Mouse (Mus musculus): ENCODE data around the gene Myh10.

The Myh10 gene

DNA sequence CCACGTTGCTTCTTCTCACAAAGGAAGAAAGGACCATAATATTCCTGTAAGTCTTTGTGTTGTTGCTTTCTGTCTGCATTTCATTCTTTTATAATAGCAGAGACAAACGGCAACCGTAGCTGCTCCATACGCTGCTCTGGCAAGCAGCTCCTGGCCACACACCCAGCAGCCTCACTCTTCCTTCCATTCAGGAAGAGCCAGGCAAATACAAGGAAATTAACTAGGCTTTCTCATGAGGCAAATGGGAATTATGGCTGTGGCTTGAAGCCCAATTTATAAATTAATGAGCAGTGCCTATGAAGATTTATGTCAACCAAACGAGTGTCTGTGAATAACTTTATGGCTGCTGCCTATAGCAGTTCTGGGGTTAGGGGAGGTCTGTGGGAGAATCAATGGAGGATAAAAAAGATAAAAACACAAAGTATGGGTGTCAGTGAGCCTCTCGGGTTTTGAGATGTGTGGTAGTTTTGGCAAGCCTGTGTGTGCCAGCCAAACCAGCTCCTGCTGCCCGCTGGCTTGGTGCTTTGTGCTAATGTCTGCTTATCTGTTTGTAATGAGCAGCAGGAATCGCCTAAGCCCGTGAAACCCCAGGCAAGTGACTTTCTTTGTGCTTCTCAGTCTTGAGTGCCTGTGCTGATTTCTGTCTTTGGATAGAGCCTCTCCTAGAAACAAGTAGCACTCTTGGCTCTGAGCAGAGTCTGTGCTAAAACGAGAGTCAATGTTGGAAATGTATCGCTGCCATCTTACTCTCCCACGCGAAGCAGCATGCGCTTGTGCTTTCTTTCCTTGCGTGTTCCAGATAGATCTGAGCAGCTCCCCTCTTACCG is 54.2 kb downstream of the Myh10 start:
- DNase-seq (ENCODE audit: low read depth, low spot score): no peak

DNA sequence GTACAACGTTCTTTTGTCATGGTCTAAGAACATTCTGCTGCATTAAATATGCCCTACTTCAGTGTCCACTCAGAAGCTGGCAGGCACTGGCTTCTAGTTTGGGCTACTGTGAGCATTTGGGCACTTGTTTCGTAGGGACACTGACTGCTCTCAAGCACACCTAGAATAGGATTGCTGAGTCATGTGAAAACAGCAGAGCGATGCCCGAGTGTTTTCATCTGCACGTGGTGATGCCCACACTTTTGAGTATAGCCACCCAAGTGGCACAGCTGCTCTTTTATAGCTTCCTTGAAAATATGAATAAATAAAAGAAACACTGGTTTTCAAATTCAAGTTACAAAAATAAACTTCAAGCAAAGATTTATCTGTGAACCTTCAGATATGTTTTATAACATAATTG is 56.8 kb downstream of the Myh10 start:
- DNase-seq (ENCODE audit: low read depth, low spot score): no peak

DNA sequence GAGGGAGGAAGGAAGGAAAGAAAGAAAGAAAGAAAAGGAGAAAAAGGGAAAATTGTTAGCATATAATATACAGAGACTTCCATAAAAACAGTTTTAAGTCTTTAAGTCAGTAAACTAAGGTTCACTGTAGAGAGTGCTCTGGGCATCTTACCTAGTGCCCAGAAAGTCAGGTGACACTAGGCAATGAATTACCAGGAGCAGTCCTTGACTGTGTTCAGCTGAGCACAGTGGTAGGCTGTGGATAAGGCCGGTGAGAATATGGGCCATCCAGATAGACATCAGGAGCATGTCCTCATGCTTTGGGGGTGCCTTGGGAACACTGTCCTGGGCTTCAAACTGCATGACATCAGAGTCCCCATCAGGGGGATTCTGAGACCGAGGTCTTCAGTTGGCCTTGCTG is 58.8 kb downstream of the Myh10 start:
- DNase-seq (ENCODE audit: low read depth, low spot score): no peak

DNA sequence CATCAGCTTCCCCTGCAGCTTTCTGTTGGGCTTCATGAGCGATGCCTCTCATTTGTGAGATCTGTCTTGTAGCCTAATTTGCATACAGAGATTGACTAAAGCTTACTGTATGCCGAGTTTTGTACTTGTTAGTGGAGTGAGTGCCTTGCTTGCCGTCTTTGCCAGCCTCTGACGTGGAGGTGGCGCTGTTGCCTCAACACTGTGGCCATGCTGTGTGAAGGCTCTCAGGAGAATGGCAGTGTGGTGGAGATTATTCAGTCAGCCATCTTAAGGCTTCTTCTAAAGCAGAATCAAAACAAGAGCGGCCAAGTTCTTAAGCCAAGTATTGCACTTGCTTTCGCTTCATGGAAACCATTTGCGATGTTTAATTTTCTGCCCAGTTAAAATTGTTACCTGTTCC is 59.6 kb downstream of the Myh10 start:
- DNase-seq (ENCODE audit: low read depth, low spot score): no peak

DNA sequence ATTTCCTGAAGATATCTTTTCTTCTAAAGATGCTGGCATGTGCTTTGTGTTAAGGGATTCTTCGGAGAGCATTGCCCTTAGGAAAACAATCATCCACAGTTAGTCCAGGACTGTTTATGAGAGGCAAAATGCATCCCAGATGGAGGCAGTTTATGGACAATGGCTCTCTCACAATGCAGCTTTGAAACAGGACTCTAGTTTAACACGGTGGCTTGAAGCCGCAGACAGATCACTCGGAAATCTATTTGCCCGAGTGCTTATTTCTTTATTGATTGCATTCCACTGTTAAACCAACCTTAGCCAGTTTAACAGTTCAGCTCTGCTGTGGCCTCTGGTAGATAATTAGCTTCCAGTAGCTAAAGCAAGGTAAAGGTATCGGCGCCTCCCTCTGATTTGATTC is 62.9 kb downstream of the Myh10 start:
- peak; percentile 54 for DNase-seq (ENCODE audit: low read depth, low spot score)

DNA sequence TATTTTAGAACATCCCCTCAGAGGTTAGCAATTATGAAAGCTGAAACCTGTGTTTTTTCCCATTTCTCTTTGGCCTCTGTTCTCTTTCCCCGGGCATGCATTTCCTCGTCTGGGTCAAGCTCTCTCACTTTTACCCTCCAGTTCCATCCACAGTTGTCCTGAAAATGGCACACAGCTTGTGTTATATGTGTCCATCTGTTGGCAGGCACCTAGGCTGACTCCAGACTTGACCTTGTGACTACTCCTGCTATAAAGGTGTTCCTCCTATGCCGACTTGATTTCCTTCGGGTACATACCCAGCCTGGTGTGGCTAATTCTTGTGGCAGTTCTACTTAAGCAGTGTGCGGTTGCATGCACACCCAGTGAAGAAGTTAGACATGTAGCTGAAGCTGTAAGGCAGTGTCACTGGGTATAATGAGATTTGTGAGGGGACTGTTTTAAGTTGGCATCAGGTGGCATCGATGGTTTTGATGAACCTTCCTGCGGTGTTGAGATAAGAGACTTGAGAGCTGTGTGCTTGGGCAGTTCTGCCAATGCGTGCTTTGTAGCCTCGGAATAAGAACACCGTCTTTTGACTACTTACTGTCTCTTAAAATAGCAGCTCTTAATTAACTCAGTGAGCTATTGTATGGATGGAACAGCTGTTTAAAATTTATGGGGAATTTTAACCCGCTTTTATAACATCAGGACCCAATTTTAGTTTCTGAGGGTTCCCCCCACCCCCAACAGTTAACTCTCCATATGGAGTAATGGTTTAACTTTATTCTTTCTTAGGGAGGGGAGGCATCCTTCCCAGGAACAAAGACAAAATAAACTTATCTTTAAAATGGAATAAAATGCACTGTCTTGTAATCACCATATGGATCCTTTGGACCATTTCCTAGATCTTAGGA is 65.3 kb downstream of the Myh10 start:
- no peak for DNase-seq (ENCODE audit: low read depth, low spot score)

DNA sequence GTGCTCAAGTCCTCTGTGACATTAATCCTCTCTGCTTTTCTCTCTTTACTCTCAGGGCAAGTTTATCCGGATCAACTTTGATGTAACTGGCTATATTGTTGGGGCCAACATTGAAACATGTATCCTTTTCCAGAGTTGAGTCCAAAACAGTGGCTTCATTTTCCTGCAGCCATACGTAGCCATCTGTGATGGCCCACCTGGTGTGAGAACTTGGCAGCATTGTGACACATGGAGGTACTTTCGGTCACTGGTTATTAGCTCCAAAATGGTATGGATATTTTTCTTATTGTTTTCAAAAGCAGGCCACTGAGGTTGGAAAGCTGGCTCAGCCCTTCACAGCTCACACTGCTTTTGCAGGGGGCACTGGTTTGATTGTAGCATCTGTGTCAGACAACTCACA is 68.3 kb downstream of the Myh10 start:
- DNase-seq (ENCODE audit: low read depth, low spot score): no peak

DNA sequence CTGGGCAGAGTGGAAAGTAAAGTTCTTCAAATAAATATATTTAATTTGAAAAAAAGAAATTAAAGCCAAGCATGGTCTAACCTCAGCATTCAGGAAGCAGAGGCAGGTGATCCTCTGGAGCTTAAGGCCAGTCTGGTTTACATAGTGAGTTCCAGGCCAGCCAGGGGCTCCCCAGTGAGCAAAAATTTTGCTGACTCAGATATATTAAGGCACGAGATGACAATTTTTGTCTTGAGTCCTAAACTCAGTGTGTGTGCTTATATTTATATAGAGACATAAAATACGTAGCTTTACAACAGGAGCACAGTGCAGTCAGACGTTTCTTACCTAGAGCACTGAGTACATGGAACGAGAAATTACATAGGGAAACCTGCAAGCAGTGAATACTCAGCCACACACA is 69.8 kb downstream of the Myh10 start:
- DNase-seq (ENCODE audit: low read depth, low spot score): no peak

DNA sequence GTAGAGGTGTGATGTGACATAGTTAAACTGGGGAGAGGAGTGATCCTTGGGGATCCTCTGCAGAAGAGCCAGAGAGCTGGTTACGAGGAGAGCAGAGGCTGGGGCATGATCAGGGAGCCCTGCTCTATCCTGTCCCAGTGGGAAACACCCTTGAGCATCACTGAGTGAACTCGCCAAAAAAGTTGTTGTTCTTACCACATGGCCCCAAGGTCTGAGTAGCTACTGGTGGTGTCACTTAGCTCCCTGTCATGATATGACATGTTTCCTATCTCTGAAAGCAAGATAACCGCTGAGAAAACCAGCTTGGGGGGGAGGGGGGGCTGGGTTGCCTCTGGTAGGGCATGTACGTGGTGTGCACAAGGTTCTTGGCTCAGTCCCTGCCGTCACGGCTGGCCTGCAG is 70.3 kb downstream of the Myh10 start:
- no peak for DNase-seq (ENCODE audit: low read depth, low spot score)

DNA sequence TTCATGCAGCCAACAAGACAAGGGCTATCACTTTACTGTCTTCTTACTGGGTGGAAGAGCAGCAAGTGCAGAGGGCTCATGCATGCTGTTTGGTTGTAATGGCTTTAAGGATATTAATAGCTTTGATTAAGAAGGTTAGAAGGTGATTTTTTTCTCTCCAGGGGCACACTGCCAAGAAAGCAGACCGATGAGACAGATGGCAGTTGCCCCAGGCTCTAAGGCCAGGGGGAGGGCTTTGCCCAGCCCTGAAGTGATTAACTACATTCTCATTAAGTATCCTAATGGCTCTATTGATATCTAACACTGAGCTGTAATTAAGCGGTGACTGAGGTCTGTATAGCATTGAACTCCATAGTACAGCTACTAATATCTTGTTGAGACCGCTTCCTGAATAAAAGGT is 73.3 kb downstream of the Myh10 start:
- no peak for DNase-seq (ENCODE audit: low read depth, low spot score)

DNA sequence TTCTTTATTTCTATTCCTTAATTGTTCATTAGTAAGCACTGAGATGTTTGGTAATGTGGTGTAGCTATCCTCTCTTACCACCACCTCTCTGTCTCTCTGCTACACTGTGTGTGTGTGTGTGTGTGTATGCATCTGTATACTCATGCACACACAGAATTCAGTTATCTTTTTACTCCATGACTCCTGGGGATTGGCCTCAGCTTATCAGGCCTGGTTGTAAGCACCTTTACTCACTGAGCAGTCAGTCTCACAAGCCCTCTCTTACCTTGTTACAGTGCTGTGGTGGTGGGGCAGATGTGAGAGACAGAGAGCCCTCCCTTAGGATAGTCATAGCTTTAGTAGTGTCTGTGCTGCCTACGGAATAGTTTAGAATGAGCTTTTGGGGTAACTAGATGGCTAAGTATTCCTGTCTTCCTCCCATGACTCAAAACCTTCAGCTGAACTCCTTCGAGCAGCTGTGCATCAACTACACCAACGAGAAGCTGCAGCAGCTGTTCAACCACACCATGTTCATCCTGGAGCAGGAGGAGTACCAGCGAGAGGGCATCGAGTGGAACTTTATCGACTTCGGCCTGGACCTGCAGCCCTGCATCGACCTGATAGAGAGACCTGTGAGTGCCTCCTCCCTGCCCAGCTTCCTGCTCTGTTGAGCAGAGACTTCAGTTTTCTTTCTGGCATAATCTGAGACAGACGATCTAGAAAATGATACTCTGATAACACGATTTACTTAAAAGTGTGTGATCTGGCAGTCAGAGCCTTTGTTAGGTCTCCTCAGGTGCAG is 76.6 kb downstream of the Myh10 start:
- DNase-seq (ENCODE audit: low read depth, low spot score): no peak

DNA sequence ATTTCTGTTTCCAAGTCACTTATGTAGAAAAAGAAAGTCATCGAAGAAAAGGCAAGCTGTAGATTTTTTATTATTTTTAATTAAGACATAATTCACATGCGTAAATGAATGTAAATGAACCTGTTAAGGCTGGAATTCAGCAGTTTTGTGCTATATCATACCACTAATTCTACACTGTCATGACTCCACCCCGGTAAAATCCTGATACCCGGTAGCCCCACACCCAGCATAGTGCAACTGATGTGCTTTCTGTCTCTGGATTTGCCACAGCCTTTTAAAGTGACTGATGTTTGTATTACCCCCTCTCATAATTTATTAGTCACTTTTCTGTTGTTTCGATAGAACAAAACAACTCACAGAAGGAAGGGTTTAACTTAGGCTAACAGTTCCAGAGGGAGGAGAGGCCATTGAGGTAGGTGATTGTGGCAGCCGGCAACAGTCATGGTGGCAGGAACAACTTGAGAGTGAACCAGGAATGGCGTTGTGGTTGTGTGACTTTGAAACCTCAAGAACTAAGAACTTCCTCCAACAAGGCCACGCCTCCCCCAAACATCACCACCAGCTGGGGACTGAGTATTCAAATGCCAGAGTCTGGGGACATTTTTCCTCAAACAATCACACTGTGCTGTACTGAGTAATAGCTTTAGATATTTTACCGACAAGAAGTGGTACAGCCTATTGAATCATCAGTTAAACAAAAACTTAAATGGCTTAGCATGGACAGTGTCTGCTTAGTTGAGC is 78.6 kb downstream of the Myh10 start:
- no peak for DNase-seq (ENCODE audit: low read depth, low spot score)

DNA sequence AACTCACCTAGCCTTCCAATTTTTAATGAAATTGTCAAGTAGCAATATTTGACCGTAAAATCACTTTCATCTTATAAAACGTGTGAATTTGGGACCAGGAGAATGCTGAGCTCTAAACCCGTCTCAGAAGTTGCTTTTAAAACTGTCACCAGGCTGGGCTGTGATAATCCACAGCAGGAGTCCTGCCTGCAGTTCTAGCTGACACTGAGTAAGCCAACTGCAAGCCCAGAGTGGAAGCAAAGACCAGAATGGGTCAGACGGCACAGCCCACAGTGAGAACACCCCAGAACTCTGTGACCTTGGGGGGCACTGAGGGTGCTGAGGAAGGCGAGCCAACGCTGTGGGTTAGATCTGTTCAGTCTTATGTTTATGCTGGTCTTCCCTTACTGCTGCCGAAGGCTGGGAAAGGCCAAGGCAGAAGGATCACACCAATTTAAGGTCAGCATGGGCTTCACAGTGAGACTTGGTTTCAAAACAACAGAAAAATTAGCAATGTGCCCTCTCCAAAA is 84.8 kb downstream of the Myh10 start:
- DNase-seq (ENCODE audit: low read depth, low spot score): no peak

DNA sequence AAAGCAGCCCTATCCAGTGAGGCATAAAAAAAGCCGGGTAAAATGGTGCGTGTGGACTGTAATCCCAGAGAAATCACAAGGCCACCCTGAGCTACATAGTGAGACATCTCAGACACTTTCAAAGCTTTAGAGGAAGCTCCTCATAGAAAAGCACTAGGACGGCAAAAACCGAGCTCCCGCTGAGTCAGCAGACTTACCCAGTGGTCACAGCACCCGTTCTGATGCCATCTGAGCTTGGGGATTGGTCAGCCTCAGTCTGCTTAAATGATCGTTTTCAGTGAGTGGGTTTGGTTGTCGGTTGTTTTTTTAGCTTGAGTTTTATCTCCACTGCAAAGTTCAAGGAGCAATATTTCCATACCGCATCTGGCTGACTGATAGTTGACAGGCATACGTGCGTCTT is 86.6 kb downstream of the Myh10 start:
- no peak for DNase-seq (ENCODE audit: low read depth, low spot score)

DNA sequence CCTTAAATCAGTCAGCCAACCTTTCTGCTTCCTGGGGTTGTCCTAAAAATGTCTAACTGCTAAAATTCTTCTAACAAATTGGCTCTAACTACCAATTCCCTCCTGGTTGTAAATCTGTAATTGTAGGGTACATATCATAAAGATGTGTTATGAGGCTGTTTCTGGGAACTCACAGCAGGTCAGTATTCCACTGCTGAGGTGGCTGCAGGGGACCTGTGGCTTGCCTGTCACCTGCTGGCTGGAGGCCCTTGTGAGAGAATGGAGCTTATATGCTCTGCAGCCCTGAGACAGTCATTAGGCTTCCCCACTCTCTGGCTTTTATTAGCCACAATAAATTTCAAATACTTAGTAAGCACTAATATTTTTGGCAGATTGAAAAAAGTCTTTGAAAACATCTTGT is 87.5 kb downstream of the Myh10 start:
- DNase-seq (ENCODE audit: low read depth, low spot score): no peak

DNA sequence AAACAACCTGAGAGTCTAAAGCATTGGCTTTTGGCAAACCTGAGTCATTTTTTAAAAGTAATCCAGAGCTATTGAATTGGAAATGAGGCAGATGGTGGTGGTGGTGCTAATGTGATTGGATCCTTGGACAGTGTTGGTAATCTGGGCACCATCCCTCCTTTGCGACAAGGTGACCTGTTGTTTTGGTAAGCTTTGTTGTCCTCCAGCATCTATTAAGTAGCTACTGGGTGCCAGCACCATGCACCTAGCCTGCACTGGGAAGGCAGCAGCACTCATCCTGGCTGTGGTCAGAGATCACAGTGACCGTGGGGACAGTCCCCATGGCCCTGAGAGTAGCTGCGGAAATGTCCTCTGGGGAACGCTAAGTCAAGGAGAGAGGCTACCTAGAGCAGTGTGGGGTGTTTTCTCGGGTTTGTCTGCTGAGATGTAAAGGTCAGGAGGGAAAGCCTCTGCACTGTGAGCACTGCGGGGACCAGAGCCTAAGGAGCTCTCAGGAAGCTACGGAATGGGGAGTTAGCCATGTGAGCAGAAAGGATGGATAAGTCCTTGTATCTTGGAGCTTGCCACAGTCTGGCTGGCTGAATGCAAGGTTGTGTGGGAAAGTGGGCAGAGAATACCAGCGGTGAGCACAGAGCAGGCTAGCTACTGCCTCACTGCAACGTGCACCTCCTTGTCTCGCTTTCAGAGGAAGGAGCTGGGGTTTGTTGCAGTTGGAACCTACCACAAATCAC is 88.5 kb downstream of the Myh10 start:
- DNase-seq (ENCODE audit: low read depth, low spot score): no peak

DNA sequence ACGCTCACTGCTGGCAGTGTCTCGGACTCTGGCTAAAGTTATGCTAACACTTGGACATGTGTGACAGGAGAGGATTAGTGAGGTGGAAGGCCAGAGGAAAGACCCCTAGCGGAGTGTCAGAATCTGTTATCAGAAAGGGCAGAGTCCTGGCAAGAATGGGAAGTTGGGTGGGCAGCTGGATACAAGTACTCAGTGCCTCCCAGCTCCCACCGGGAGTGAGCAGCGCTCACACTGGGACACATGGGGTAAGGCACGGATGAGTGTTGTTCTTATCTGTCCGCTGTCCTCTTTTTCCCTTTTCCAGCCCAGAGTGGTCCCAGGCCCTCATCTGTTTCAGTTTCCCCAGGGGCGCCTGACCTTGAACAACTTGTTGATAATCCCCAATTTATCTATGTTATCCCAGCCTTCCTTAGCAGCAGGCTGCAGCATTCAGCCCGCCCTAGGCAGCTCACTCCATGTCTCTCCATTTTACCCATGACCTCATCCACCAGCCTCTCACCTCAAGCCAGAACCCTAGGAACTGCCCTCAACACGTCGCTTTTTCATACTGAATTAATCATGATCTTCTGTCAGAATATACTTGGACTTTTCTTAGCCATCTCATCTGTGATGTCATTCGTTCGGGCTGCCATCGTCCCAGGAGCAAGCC is 89.2 kb downstream of the Myh10 start:
- DNase-seq (ENCODE audit: low read depth, low spot score): no peak

DNA sequence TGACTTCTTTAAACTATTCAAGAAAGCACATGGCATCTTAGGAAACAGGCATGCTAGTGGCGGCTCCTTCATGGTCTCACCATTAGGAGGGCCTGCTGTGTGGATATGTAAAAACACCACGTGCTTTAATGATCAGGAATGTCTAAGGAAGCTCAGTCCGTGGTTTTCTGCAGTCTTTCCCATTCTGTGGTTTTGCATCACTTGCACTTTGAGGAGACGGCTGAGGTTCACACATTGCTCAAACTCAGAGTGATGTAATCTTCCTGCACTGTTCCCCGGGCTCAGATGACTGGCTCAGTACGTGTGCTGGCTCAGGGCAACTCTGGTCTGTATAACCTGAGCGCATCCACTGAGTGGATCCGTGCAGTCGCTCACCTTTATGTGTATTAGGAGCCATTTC is 91.0 kb downstream of the Myh10 start:
- no peak for DNase-seq (ENCODE audit: low read depth, low spot score)

DNA sequence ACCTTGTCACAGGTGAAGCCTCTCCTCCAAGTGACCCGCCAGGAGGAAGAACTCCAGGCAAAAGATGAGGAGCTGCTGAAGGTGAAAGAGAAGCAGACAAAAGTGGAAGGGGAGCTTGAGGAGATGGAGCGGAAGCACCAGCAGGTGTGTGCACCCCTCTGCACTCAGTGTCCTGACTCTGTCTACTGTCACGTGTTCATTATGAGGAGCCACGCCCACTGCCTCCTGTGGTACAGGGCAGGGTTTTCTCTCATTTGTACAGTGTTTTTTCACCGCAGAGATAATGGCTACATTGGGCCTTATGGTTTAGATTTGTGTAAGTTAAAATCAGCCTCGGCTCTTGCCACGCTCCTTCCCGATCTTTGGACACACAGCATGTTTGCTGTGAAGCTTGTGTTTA is 94.5 kb downstream of the Myh10 start:
- DNase-seq (ENCODE audit: low read depth, low spot score): no peak

DNA sequence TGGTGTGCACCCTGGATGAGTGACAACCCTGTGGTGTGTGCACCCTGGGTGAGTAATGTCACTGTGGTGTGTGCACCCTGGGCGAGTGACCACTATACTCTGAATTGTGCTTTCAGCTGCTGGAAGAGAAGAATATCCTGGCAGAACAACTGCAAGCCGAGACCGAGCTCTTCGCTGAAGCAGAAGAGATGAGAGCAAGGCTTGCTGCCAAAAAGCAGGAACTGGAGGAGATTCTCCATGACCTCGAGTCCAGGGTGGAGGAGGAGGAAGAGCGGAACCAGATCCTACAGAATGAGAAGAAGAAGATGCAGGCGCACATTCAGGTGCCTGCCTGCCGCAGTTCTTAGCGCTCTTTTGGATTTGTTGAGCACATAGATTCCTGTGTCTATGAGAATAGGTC is 95.9 kb downstream of the Myh10 start:
- no peak for DNase-seq (ENCODE audit: low read depth, low spot score)

Data from mesoderm, embryonic 11.5 days (tissue).